Mouse (Mus musculus) MEL (cell line): Measurements from ENCODE around the gene Tmem212.

Source experiments
- CTCF ChIP-seq, 3 experiments: IDR thresholded peaks in 2 of 3; conservative IDR thresholded peaks in 1 of 3; 2 replicates each; pipeline ENCODE4 v1.5.1; 2011 to 2012; ENCODE audit warnings: low read length in 3 of 3, low read depth in 2 of 3, mild to moderate bottlenecking in 2 of 3, improper control_type of control experiment in 1 of 3, inconsistent platforms in 1 of 3, mixed read lengths in 1 of 3, moderate library complexity in 1 of 3; ENCODE audit not compliant: control insufficient read depth in 1 of 3, insufficient read depth in 1 of 3, poor library complexity in 1 of 3, severe bottlenecking in 1 of 3
- E2F4 ChIP-seq: IDR thresholded peaks from 2 replicates; pipeline ENCODE4 v1.6.1; 2011; ENCODE audit warnings: low read depth, low read length, improper control_type of control experiment, borderline replicate concordance
- ZKSCAN1 ChIP-seq: IDR thresholded peaks from 2 replicates; pipeline ENCODE4 v1.6.1; 2012; ENCODE audit warnings: low read depth, mild to moderate bottlenecking, inconsistent platforms, low read length, improper control_type of control experiment, moderate library complexity

- TF ChIP-seq E2F4 (no peak), ZKSCAN1 (no peak), CTCF (IDR thresholded peaks at IDR 0.05 in 2 of 3, conservative IDR thresholded peaks at IDR 0.05 in 1 of 3; ENCODE audit: control insufficient read depth in 1 of 3, insufficient read depth in 1 of 3, low read depth in 2 of 3, low read length in 3 of 3, poor library complexity in 1 of 3, severe bottlenecking in 1 of 3) (no peak)
Observed at GRCm38 (mm10) chr3:27932391-27932790, 36.2 kb upstream of the Tmem212 start.
